Mouse (Mus musculus): ENCODE data around the gene Rps6ka2. TPM values are rescaled to one million over a fixed set of nuclear protein-coding genes. Genes with fewer than 3 reads are reported as not detected.

The Rps6ka2 gene
- polyA plus RNA-seq, 1 experiment, result 28.2 TPM

DNA sequence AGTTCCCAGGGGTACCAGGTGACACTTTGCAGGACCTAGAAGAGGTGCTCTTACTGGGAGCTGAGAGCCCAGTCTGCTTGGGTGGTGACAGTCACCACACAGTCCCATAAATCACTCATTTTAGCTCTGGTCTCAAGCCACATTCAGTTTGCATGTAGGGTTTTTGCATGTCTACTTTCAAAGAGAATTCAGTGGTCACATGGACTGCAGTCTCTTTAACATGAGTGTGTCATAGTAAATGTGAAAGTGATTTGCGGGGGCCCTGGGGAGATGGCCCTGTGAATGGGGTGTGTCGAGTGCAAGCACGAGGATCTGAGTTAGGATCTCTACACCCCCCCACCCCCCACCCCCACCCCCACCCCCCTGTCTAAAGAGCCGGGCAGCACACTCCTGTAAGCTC is 80.5 kb downstream of the Rps6ka2 start:
- no peaks in the 10 kb centered on the region for H3K79me3 ChIP-seq (ENCODE audit: low read depth)

DNA sequence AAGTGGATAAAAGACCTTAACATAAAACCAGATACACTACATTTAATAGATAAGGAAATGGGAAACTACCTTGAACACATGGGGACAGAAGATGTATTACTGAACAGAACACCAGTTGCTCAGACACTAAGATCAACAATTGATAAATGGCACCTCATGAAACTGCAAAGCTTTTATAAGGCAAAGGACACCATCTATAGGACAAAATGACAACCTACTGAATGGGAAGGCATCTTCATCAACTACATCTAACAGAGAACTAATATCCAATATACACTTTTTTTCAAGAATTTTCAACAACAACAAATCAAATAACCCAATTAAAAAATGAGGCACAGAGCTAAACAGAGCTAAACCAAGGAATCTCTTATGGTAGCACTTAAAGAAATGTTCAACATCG is 87.3 kb downstream of the Rps6ka2 start:
- no peaks in the 10 kb centered on the region for H3K79me2 ChIP-seq (ENCODE audit: control insufficient read depth, insufficient read depth)
- no peak overlapping the region for H3K4me3 ChIP-seq (ENCODE audit: insufficient read depth, poor library complexity, severe bottlenecking)
- H3K36me3 ChIP-seq (ENCODE audit: control insufficient read depth, insufficient read depth), result peaks cover 31% of the 10 kb centered on the region
- H3ac ChIP-seq (ENCODE audit: control insufficient read depth, insufficient read length, low read depth), result no peak overlapping the region
- no peaks in the 10 kb centered on the region for H3K27me3 ChIP-seq (ENCODE audit: control insufficient read depth, insufficient read depth, insufficient read length)
- TF ChIP-seq CTCF (IDR thresholded peaks at IDR 0.05; ENCODE audit: control insufficient read depth, insufficient read depth, insufficient read length), result no peak
- no peak for TF ChIP-seq MAX (IDR thresholded peaks at IDR 0.05)
- no peak for TF ChIP-seq USF1 (IDR thresholded peaks at IDR 0.05; ENCODE audit: low read depth)
- TF ChIP-seq FOSL1 (IDR thresholded peaks at IDR 0.05; ENCODE audit: insufficient read depth, low read length, poor library complexity, severe bottlenecking), result no peak
- TF ChIP-seq MYOD1 (IDR thresholded peaks at IDR 0.05; ENCODE audit: control insufficient read depth, insufficient read length, low read depth), result no peak
- no peak for TF ChIP-seq MYOG (IDR thresholded peaks at IDR 0.05; ENCODE audit: control insufficient read depth, extremely low read depth, insufficient read length)
- no peak for TF ChIP-seq CEBPB (IDR thresholded peaks at IDR 0.05; ENCODE audit: low read depth)
- H3K79me3 ChIP-seq (ENCODE audit: low read depth), result no peaks in the 10 kb centered on the region

More for the DNA sequence above, 80.5 kb downstream of the Rps6ka2 start:
- no peak overlapping the region for H3K4me3 ChIP-seq (ENCODE audit: insufficient read depth, poor library complexity, severe bottlenecking)
- no peaks in the 10 kb centered on the region for H3K27me3 ChIP-seq (ENCODE audit: control insufficient read depth, insufficient read depth, insufficient read length)
- H3ac ChIP-seq (ENCODE audit: control insufficient read depth, insufficient read length, low read depth), result no peak overlapping the region
- TF ChIP-seq USF1 (IDR thresholded peaks at IDR 0.05; ENCODE audit: low read depth) (no peak), CEBPB (IDR thresholded peaks at IDR 0.05; ENCODE audit: low read depth) (no peak), FOSL1 (IDR thresholded peaks at IDR 0.05; ENCODE audit: insufficient read depth, low read length, poor library complexity, severe bottlenecking) (no peak), MYOD1 (IDR thresholded peaks at IDR 0.05; ENCODE audit: control insufficient read depth, insufficient read length, low read depth) (no peak), CTCF (IDR thresholded peaks at IDR 0.05; ENCODE audit: control insufficient read depth, insufficient read depth, insufficient read length) (no peak), MYOG (IDR thresholded peaks at IDR 0.05; ENCODE audit: control insufficient read depth, extremely low read depth, insufficient read length) (no peak), MAX (IDR thresholded peaks at IDR 0.05) (no peak)
- H3K79me2 ChIP-seq (ENCODE audit: control insufficient read depth, insufficient read depth), result no peaks in the 10 kb centered on the region
- H3K36me3 ChIP-seq (ENCODE audit: control insufficient read depth, insufficient read depth), result peaks cover 36% of the 10 kb centered on the region

DNA sequence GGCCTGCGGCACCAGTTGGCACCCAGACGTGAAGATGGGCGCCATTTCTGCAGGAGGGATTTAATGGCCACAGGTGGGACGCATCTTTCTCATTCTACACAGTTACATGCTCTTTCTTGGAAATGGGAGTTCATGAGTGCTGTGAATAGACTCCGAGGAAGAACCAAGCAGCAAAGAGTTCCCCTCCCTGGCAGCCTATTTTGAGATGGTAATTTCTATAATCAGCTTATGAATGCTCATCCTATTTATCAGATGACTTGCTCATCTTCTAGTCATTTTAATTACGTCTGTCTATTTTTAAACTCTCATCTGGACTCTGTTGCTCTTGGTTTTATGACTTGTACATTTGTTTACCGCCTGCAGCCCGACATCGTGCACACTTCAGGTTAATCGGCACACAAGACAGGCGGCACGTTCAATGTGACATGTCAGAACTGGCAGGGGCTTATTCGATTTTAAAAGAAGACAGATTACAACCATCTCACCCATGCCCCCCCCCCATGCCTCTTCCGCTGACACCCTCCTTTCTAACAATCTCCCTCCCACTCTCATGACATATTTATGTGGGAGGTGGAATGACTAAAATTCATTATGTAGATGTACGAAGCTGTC is 88.9 kb downstream of the Rps6ka2 start:
- Histone ChIP-seq H3K4me3 (ENCODE audit: insufficient read depth, poor library complexity, severe bottlenecking) (no peak overlapping the region), H3K27me3 (ENCODE audit: control insufficient read depth, insufficient read depth, insufficient read length) (no peaks in the 10 kb centered on the region), H3K36me3 (ENCODE audit: control insufficient read depth, insufficient read depth) (peaks cover 38% of the 10 kb centered on the region), H3ac (ENCODE audit: control insufficient read depth, insufficient read length, low read depth) (no peak overlapping the region), H3K79me2 (ENCODE audit: control insufficient read depth, insufficient read depth) (no peaks in the 10 kb centered on the region), H3K79me3 (ENCODE audit: low read depth) (no peaks in the 10 kb centered on the region)
- TF ChIP-seq MYOG (IDR thresholded peaks at IDR 0.05; ENCODE audit: control insufficient read depth, extremely low read depth, insufficient read length) (no peak), FOSL1 (IDR thresholded peaks at IDR 0.05; ENCODE audit: insufficient read depth, low read length, poor library complexity, severe bottlenecking) (no peak), CEBPB (IDR thresholded peaks at IDR 0.05; ENCODE audit: low read depth) (no peak), MYOD1 (IDR thresholded peaks at IDR 0.05; ENCODE audit: control insufficient read depth, insufficient read length, low read depth) (no peak), USF1 (IDR thresholded peaks at IDR 0.05; ENCODE audit: low read depth) (no peak), MAX (IDR thresholded peaks at IDR 0.05) (no peak), CTCF (IDR thresholded peaks at IDR 0.05; ENCODE audit: control insufficient read depth, insufficient read depth, insufficient read length) (no peak)

DNA sequence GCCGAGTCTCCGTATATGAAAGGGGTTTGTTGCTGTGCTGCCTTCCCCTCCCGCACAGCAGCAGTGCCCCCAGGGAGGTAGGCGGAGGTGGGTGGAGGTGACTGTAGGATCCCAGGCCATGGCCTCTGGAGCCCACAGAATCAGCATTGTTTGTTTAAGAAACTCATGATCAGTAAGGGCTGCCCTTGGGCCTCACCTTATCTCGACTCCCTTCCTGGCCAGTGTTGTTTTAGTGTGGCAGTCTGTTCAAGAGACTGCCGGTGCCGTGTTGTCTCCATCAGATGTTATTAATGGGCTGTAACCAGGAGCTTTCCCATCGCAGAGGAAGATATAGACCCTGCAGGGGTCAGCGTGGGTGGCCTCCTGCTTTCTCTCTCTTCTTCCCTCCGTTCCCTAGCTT is 90.4 kb downstream of the Rps6ka2 start:
- H3K79me3 ChIP-seq (ENCODE audit: low read depth), result no peaks in the 10 kb centered on the region
- H3K36me3 ChIP-seq (ENCODE audit: control insufficient read depth, insufficient read depth), result peaks cover 36% of the 10 kb centered on the region
- H3K27me3 ChIP-seq (ENCODE audit: control insufficient read depth, insufficient read depth, insufficient read length), result no peaks in the 10 kb centered on the region
- no peaks in the 10 kb centered on the region for H3K79me2 ChIP-seq (ENCODE audit: control insufficient read depth, insufficient read depth)
- TF ChIP-seq CEBPB (IDR thresholded peaks at IDR 0.05; ENCODE audit: low read depth) (no peak), MYOD1 (IDR thresholded peaks at IDR 0.05; ENCODE audit: control insufficient read depth, insufficient read length, low read depth) (no peak), MYOG (IDR thresholded peaks at IDR 0.05; ENCODE audit: control insufficient read depth, extremely low read depth, insufficient read length) (no peak), USF1 (IDR thresholded peaks at IDR 0.05; ENCODE audit: low read depth) (no peak), FOSL1 (IDR thresholded peaks at IDR 0.05; ENCODE audit: insufficient read depth, low read length, poor library complexity, severe bottlenecking) (no peak), CTCF (IDR thresholded peaks at IDR 0.05; ENCODE audit: control insufficient read depth, insufficient read depth, insufficient read length) (no peak), MAX (IDR thresholded peaks at IDR 0.05) (no peak)
- H3K4me3 ChIP-seq (ENCODE audit: insufficient read depth, poor library complexity, severe bottlenecking), result no peak overlapping the region
- no peak overlapping the region for H3ac ChIP-seq (ENCODE audit: control insufficient read depth, insufficient read length, low read depth)

DNA sequence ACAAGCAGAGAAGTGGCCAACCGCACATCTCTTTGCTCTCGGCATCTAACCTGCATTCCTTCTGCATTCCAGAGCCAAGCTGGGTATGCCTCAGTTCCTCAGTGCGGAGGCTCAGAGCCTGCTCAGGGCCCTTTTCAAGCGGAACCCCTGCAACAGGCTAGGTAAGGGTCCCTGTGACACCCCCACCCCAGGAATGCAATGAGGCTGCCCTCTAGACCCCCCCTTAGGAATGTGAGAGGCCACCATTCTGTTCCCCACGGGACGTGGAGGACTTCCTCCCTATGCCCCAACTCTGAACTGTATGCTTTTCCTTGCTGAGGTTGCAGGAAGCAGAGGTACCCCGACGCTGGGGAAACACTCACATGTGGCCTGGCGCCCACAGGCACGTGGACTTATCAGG is 92.1 kb downstream of the Rps6ka2 start:
- Histone ChIP-seq H3ac (ENCODE audit: control insufficient read depth, insufficient read length, low read depth) (no peak overlapping the region), H3K79me2 (ENCODE audit: control insufficient read depth, insufficient read depth) (no peaks in the 10 kb centered on the region), H3K4me3 (ENCODE audit: insufficient read depth, poor library complexity, severe bottlenecking) (no peak overlapping the region), H3K36me3 (ENCODE audit: control insufficient read depth, insufficient read depth) (peaks cover 34% of the 10 kb centered on the region), H3K79me3 (ENCODE audit: low read depth) (no peaks in the 10 kb centered on the region), H3K27me3 (ENCODE audit: control insufficient read depth, insufficient read depth, insufficient read length) (no peaks in the 10 kb centered on the region)
- no peak for TF ChIP-seq CTCF (IDR thresholded peaks at IDR 0.05; ENCODE audit: control insufficient read depth, insufficient read depth, insufficient read length)
- no peak for TF ChIP-seq CEBPB (IDR thresholded peaks at IDR 0.05; ENCODE audit: low read depth)
- TF ChIP-seq MYOD1 (IDR thresholded peaks at IDR 0.05; ENCODE audit: control insufficient read depth, insufficient read length, low read depth), result no peak
- no peak for TF ChIP-seq USF1 (IDR thresholded peaks at IDR 0.05; ENCODE audit: low read depth)
- TF ChIP-seq FOSL1 (IDR thresholded peaks at IDR 0.05; ENCODE audit: insufficient read depth, low read length, poor library complexity, severe bottlenecking), result no peak

Data from C2C12 (cell line).